Mouse (Mus musculus) hindbrain, embryonic 12.5 days (tissue): ENCODE results near the gene Hes7. TPM values are rescaled to one million over a fixed set of nuclear protein-coding genes. Genes with fewer than 3 reads are reported as not detected.
A peak's percentile ranks its signal among the peaks of the same experiment; 100 is the strongest.

Experiments
- ATAC-seq: fragments of 200-750 bp; cut with Nextera tagmentation; 2 replicates; pipeline ENCODE4 v1.8.0; 2017; ENCODE audit warnings: moderate TSS enrichment; ENCODE audit not compliant: low FRiP score
- H3K27ac ChIP-seq: fragments of 300-500 bp; sonication (generic); 2 replicates; pipeline ENCODE4 v1.5.1; 2016; ENCODE audit warnings: mild to moderate bottlenecking
- H3K27me3 ChIP-seq: fragments of 300-500 bp; sonication (generic); 2 replicates; pipeline ENCODE4 v1.6.1; 2016; ENCODE audit warnings: mild to moderate bottlenecking
- H3K36me3 ChIP-seq: fragments of 300-500 bp; sonication (generic); 2 replicates; pipeline ENCODE4 v1.6.1; 2016; ENCODE audit warnings: mild to moderate bottlenecking
- H3K4me1 ChIP-seq: fragments of 300-500 bp; sonication (generic); 2 replicates; pipeline ENCODE4 v1.6.1; 2016
- H3K4me2 ChIP-seq: fragments of 300-500 bp; sonication (generic); replicated peaks from 2 replicates; pipeline ENCODE4 v1.6.1; 2016; ENCODE audit warnings: mild to moderate bottlenecking
- H3K4me3 ChIP-seq: fragments of 300-500 bp; sonication (generic); 2 replicates; pipeline ENCODE4 v1.5.1; 2016; ENCODE audit warnings: mild to moderate bottlenecking
- H3K9ac ChIP-seq: fragments of 300-500 bp; sonication (generic); 2 replicates; pipeline ENCODE4 v1.6.1; 2016; ENCODE audit warnings: mild to moderate bottlenecking, moderate library complexity
- H3K9me3 ChIP-seq: fragments of 300-500 bp; sonication (generic); replicated peaks from 2 replicates; pipeline ENCODE4 v1.6.1; 2016; ENCODE audit warnings: mild to moderate bottlenecking
- whole genome bisulfite sequencing: fragments of 180-500 bp; shearing (Covaris S2); methylation state at CpG from one replicate; pipeline ENCODE4 v1.1.7; 2016; 5-methylcytosine and 5-hydroxymethylcytosine counted together
- polyA plus RNA-seq: library from polyadenylated mRNA; unstranded; fragments of >200 nt; fragmentation: Nextera tagmentation; extraction: Ambion mirVana; gene quantifications from 2 replicates; pipeline ENCODE4 v1.2.1, GENCODE M21; 2016

Hes7 gene
- 0.25 and 0.49 TPM in 2 replicates for polyA plus RNA-seq

DNA sequence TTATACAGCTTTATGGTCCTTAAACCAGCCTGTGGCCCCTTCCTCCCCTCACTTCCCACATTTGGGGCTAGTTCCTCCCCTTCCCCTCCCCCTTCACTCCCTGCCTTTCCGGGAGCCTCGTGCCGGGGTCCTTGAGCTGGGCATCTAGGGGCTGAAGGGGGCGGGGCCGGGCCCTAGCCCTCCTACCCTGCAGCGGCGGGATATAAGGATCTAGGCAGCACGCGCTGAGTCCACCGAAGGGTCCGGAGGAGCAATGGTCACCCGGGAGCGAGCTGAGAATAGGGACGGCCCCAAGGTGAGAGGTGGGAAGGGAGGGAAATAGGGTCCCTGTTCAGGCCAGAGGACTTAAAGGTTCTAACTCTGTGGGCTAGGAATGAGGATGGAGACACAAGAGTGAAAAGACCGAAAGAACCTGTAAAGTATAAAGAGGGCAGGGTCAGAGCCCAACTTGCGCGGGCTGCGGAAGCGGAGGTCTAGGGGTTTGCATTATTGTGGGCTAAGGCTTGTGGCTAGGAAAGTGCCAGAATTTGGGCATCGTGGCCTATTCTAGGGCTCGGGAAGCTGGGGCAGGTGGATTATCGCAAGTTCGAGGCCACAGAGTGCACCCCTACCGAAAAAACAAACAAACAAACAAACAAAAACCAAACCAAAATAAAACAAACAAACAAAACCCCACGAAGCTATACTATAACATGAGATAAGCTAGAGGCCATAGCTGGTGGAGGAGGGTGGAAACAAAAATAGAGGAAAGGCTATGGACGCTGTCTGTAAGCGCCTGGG lies at the start of gene Hes7:
TSS of gene Hes7 (plus strand) at position 184 of the 780 bp plus-strand sequence.
- H3K4me3 ChIP-seq = peak within 1 kb of the TSS; percentile 84
- peaks cover 38% of the 10 kb centered on the region for H3K27me3 ChIP-seq
- ATAC-seq = no peak
- WGBS = 2% methylated on average over 27 of the region's 27 CpGs
- H3K4me2 ChIP-seq = peak within 1 kb of the TSS; percentile 97
- no peaks in the 10 kb centered on the region for H3K36me3 ChIP-seq
- H3K27ac ChIP-seq = no peak within 1 kb of the TSS
- no peaks in the 10 kb centered on the region for H3K9me3 ChIP-seq
- H3K4me1 ChIP-seq = peaks cover 33% of the 10 kb centered on the region
- peak within 1 kb of the TSS; percentile 77 for H3K9ac ChIP-seq

DNA sequence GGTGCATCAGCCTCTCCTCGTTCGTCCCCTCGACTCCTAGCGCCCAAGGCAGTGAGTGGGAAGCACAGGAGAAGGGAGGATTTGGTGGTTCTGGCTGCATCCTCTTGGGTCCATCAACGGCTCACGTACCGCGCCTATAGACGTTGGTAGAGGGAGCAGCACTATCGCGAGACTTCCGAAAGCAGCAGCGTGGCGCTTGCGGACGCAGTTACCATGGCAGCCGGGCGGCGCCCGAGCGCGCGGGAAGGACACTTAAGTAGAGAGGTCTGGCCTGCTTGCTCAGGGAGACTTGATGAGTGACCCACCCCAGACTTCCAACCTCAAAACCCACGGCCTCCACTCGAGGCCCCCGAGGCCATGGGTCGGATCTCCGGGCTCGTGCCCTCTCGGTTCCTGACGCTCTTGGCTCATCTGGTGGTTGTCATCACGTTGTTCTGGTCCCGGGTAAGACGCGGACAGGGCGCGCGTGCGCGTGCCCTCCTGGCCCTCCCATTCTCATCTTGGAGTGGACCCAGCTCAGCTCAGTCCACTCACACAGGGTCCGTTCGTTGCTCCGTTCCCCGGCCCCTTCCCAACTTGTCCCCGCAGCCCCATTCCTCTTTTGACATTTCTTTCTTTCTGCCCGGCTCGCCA lies 49.5 kb upstream of the Hes7 start, which contains the start of gene Tmem107:
TSS of gene Tmem107 (plus strand) at position 217 of the 633 bp plus-strand sequence.
- under 1% methylated on average over 47 of the region's 47 CpGs for WGBS
- peak within 1 kb of the TSS; percentile 52 for H3K4me3 ChIP-seq
- peak within 1 kb of the TSS; percentile 89 for H3K27ac ChIP-seq
- H3K9ac ChIP-seq = peak within 1 kb of the TSS; percentile 75
- H3K36me3 ChIP-seq = no peaks in the 10 kb centered on the region
- peak; percentile 87 for ATAC-seq
- no peaks in the 10 kb centered on the region for H3K27me3 ChIP-seq
- peak within 1 kb of the TSS; percentile 78 for H3K4me2 ChIP-seq
- H3K9me3 ChIP-seq = no peaks in the 10 kb centered on the region
- peaks cover 39% of the 10 kb centered on the region for H3K4me1 ChIP-seq

GRCm38 (mm10) chr11:69071262-69071661 lies 48.9 kb upstream of the Hes7 start:
- Histone ChIP-seq H3K36me3 (no peaks in the 10 kb centered on the region), H3K4me1 (peaks cover 33% of the 10 kb centered on the region)

DNA sequence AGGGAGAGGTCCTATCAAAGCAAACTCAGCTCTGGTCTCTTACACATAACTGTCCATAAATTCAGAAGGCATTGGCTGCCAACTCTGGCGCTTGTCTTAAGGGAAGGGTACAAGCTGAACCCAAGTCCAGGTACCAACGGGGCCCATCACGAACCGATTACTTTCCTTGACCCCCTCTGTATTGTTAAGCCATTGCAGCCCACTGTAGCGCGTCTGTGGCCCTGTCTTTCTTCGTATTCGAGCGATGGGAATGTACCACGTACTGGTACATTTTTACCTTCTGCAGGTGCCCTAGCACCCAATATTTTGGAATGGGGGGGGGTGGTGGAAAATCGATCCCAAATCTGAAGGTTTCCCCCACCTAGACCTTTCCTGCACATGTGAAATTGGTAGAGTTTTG lies 48.0 kb upstream of the Hes7 start:
- 86% methylated on average over 11 of the region's 11 CpGs for WGBS
- Histone ChIP-seq H3K27ac (peak overlapping the region; percentile 91), H3K4me1 (peaks cover 25% of the 10 kb centered on the region), H3K4me2 (peak overlapping the region; percentile 54), H3K4me3 (peak overlapping the region; percentile 32), H3K36me3 (no peaks in the 10 kb centered on the region), H3K27me3 (no peaks in the 10 kb centered on the region), H3K9me3 (no peaks in the 10 kb centered on the region), H3K9ac (peak overlapping the region; percentile 59)
- ATAC-seq = no peak

More at GRCm38 (mm10) chr11:69071262-69071661, 48.9 kb upstream of the Hes7 start:
- peak overlapping the region; percentile 52 for H3K4me3 ChIP-seq
- no peak for ATAC-seq
- H3K9ac ChIP-seq = peak overlapping the region; percentile 75
- peak overlapping the region; percentile 78 for H3K4me2 ChIP-seq
- peak overlapping the region; percentile 89 for H3K27ac ChIP-seq
- 22% methylated on average over 9 of the region's 9 CpGs for WGBS
- H3K9me3 ChIP-seq = no peaks in the 10 kb centered on the region
- H3K27me3 ChIP-seq = no peaks in the 10 kb centered on the region

DNA sequence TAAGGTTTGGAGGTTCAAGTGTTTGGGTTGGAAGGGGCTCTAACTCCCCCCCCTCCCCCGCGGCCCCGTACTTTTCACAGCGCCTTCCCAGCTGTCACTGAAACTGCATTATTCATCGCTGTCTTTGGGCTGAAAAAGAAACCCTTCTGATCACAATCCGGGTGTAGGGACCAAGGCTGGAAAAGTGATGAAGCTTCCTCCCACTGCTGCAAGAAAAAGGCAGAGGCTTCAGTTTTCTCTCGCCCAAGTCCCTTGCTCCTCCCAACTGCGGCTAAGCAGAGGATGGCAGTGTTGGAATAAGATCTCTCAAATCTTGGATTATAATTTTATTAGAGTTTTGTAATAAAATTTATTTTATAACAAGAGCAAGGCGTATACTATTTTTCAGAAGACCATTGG lies 47.5 kb upstream of the Hes7 start:
- Histone ChIP-seq H3K9ac (peak overlapping the region; percentile 59), H3K27ac (peak overlapping the region; percentile 91), H3K9me3 (no peaks in the 10 kb centered on the region), H3K36me3 (no peaks in the 10 kb centered on the region), H3K4me3 (peak overlapping the region; percentile 32), H3K27me3 (no peaks in the 10 kb centered on the region), H3K4me2 (peak overlapping the region; percentile 54), H3K4me1 (peaks cover 24% of the 10 kb centered on the region)
- 0 out of 2 replicates have a peak, but pooled peaks have one; percentile 4 for ATAC-seq
- WGBS = 13% methylated on average over 9 of the region's 9 CpGs

DNA sequence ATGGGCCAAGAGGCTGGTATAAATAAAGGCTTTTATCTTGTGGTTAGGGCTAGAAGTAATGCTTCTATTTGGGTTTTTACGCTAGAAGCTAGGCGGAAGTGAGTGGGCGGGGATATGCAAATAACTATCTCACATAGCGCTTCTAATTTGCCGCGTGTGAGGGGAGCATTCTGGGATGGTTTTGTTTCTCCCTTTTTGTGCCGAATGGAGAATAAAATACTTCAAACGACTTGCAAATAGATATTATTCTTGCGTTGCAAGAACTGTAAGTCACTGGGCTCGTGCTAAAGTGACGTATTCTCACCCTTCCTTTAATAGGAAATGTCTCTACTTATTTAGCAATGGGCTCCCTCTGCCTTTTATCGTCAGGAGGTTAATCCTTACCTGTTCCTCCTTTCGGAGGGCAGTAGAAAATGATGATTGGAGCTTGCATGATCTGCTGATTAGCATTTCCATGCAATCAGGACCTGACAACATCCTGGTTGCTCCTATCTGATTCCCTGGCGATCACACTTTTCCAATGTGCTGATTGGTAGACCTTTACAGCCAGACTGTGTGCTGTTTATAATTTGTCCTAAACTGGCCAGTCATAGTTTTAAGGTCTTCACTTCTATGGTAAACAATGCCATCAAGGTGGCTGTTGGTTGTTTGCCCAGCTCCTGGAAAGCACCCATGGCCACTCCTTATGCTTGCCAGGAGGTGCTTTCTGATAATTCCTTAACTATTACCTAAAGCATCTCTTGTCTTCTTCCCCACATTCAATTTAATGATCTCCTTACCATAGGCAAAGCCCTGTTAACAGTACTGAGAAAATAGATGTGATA lies 46.9 kb upstream of the Hes7 start:
- Histone ChIP-seq H3K27ac (peak overlapping the region; percentile 91), H3K4me1 (peaks cover 24% of the 10 kb centered on the region), H3K36me3 (no peaks in the 10 kb centered on the region), H3K9me3 (no peaks in the 10 kb centered on the region), H3K4me3 (peak overlapping the region; percentile 32), H3K4me2 (peak overlapping the region; percentile 54), H3K27me3 (no peaks in the 10 kb centered on the region), H3K9ac (peak overlapping the region; percentile 59)
- ATAC-seq = peak; percentile 63
- under 1% methylated on average over 14 of the region's 14 CpGs for WGBS

GRCm38 (mm10) chr11:69073951-69074775 lies 46.0 kb upstream of the Hes7 start:
- H3K4me3 ChIP-seq = no peak overlapping the region
- no peak for ATAC-seq
- H3K4me2 ChIP-seq = no peak overlapping the region
- WGBS = 54% methylated on average over 6 of the region's 6 CpGs
- no peaks in the 10 kb centered on the region for H3K36me3 ChIP-seq
- peaks cover 24% of the 10 kb centered on the region for H3K4me1 ChIP-seq
- peak overlapping the region; percentile 91 for H3K27ac ChIP-seq
- H3K9ac ChIP-seq = no peak overlapping the region
- no peaks in the 10 kb centered on the region for H3K9me3 ChIP-seq
- no peaks in the 10 kb centered on the region for H3K27me3 ChIP-seq

DNA sequence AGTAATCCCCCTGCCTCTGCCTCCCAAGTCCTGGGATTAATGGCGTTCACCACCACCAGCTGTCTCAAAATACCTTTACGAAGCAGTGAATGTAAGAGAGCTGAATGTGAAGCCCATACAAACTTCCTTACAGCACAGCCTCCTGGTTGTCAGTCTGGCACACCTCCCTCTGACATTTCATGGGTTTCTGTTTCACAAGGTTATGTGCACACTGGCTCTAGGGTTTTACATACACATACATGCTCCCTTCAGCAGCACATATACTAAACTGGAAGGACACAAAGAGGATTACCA lies 45.5 kb upstream of the Hes7 start:
- Histone ChIP-seq H3K9me3 (no peaks in the 10 kb centered on the region), H3K4me2 (no peak overlapping the region), H3K27ac (no peak overlapping the region), H3K9ac (no peak overlapping the region), H3K4me3 (no peak overlapping the region), H3K4me1 (peaks cover 21% of the 10 kb centered on the region), H3K36me3 (no peaks in the 10 kb centered on the region), H3K27me3 (no peaks in the 10 kb centered on the region)
- WGBS = 46% methylated on average over 2 of the region's 2 CpGs
- no peak for ATAC-seq

DNA sequence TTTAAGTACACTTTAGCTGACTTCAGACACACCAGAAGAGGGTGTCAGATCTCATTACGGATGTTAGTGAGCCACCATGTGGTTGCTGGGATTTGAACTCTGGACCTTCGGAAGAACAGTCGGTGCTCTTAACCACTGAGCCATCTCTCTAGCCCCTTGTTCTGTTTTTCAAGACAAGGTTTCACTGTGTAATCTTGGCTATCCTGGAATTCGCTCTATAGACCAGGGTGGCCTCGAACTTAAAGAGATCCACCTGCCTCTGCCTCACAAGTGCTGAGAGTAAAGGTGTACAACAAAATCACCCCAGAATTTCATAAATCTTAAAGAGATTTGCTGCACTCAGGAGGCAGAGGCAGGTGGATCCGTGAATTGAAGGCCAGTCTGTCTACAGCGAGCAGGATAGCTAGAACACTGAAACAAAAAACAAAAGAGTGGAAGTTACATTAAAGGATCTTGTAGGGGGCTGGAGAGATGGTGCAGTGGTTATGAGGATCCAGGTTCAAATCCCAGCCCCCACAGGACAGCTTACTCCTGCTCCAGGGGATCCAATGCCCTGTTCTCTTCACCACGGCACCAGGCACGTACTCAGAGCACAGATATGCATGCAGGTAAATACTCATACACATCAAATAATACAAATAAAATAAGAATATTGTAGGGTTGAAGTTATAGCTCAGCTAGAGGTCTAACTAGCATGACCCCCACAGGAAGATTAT lies 44.3 kb upstream of the Hes7 start:
- peaks cover 17% of the 10 kb centered on the region for H3K4me1 ChIP-seq
- H3K27me3 ChIP-seq = no peaks in the 10 kb centered on the region
- no peaks in the 10 kb centered on the region for H3K36me3 ChIP-seq
- H3K27ac ChIP-seq = no peak overlapping the region
- WGBS = 53% methylated on average over 9 of the region's 9 CpGs
- ATAC-seq = no peak
- H3K4me2 ChIP-seq = no peak overlapping the region
- H3K9me3 ChIP-seq = no peaks in the 10 kb centered on the region
- no peak overlapping the region for H3K4me3 ChIP-seq
- no peak overlapping the region for H3K9ac ChIP-seq

- Histone ChIP-seq H3K4me2 (no peak overlapping the region), H3K27ac (no peak overlapping the region), H3K36me3 (no peaks in the 10 kb centered on the region), H3K9me3 (no peaks in the 10 kb centered on the region), H3K9ac (no peak overlapping the region), H3K4me3 (no peak overlapping the region), H3K4me1 (peaks cover 11% of the 10 kb centered on the region), H3K27me3 (no peaks in the 10 kb centered on the region)
- no peak for ATAC-seq
- WGBS = 68% methylated on average over 5 of the region's 5 CpGs
Observed at GRCm38 (mm10) chr11:69076572-69076971, 43.6 kb upstream of the Hes7 start.

- no peak overlapping the region for H3K4me2 ChIP-seq
- no peaks in the 10 kb centered on the region for H3K9me3 ChIP-seq
- no peak overlapping the region for H3K27ac ChIP-seq
- H3K27me3 ChIP-seq = no peaks in the 10 kb centered on the region
- WGBS = 83% methylated on average over 9 of the region's 9 CpGs
- peaks cover 3% of the 10 kb centered on the region for H3K4me1 ChIP-seq
- no peaks in the 10 kb centered on the region for H3K36me3 ChIP-seq
- ATAC-seq = no peak
- H3K4me3 ChIP-seq = no peak overlapping the region
- H3K9ac ChIP-seq = no peak overlapping the region; the same call in 1 of the 2 replicates
Observed at GRCm38 (mm10) chr11:69077316-69077715, 42.9 kb upstream of the Hes7 start.
